Mouse (Mus musculus) forebrain, embryonic 14.5 days (tissue): ENCODE data around the gene Cep57l1. TPM values are rescaled to one million over a fixed set of nuclear protein-coding genes. Genes with fewer than 3 reads are reported as not detected.
"Not testable (repeated sequence)": the region's sequence is repeated elsewhere in the genome, so short reads cannot be mapped to it uniquely, and the experiment has no call there.

Experiments used
- ATAC-seq: fragments of 200-750 bp; cut with Nextera tagmentation; 2 replicates; pipeline ENCODE4 v1.8.0; 2017; ENCODE audit warnings: mild to moderate bottlenecking, moderate library complexity
- DNase-seq: peaks from one replicate; pipeline ENCODE4 v3.0.0-alpha.2; 2015; ENCODE audit warnings: low spot score
- H3K27ac ChIP-seq: fragments of 300-500 bp; sonication (generic); 2 replicates; pipeline ENCODE4 v1.5.1; 2014; ENCODE audit warnings: low read depth, mild to moderate bottlenecking, control low read depth, low read length, moderate library complexity
- H3K27me3 ChIP-seq: fragments of 300-500 bp; sonication (generic); replicated peaks from 2 replicates; pipeline ENCODE4 v1.6.1; 2014; ENCODE audit warnings: low read length, control low read depth, mixed read lengths; ENCODE audit not compliant: control insufficient read depth, insufficient read depth
- H3K36me3 ChIP-seq: fragments of 300-500 bp; sonication (generic); 2 replicates; pipeline ENCODE4 v1.6.1; 2014; ENCODE audit warnings: low read length, control low read depth; ENCODE audit not compliant: control insufficient read depth, insufficient read depth
- H3K4me1 ChIP-seq: fragments of 300-500 bp; sonication (generic); 2 replicates; pipeline ENCODE4 v1.6.1; 2014; ENCODE audit warnings: antibody characterized with exemption, low read length, control low read depth; ENCODE audit not compliant: control insufficient read depth, insufficient read depth
- H3K4me2 ChIP-seq: fragments of 300-500 bp; sonication (generic); 2 replicates; pipeline ENCODE4 v1.6.1; 2014; ENCODE audit warnings: mild to moderate bottlenecking, control low read depth, low read length
- H3K4me3 ChIP-seq: fragments of 300-500 bp; sonication (generic); 2 replicates; pipeline ENCODE4 v1.5.1; 2014; ENCODE audit warnings: low read depth, low read length, control low read depth
- H3K9ac ChIP-seq: fragments of 300-500 bp; sonication (generic); 2 replicates; pipeline ENCODE4 v1.6.1; 2014; ENCODE audit warnings: mild to moderate bottlenecking, low read length, control low read depth, moderate library complexity
- H3K9me3 ChIP-seq: fragments of 300-500 bp; sonication (generic); replicated peaks from 2 replicates; pipeline ENCODE4 v1.6.1; 2016; ENCODE audit warnings: low read length, control low read depth, mixed read lengths; ENCODE audit not compliant: control insufficient read depth
- WGBS: fragments of 180-500 bp; shearing (Covaris S2); extraction: QIAGEN DNeasy Blood & Tissue Kit; methylation state at CpG from one replicate; pipeline ENCODE4 v1.1.7; 2014; 5-methylcytosine and 5-hydroxymethylcytosine counted together
- polyA plus RNA-seq: library from polyadenylated mRNA; unstranded; fragments of >200 nt; fragmentation: Nextera tagmentation; extraction: Ambion mirVana; gene quantifications from 2 replicates; pipeline ENCODE4 v1.2.1, GENCODE M21; 2014

The Cep57l1 gene
- polyA plus RNA-seq, 1 experiment from 2014 or later = 14.8 TPM

DNA sequence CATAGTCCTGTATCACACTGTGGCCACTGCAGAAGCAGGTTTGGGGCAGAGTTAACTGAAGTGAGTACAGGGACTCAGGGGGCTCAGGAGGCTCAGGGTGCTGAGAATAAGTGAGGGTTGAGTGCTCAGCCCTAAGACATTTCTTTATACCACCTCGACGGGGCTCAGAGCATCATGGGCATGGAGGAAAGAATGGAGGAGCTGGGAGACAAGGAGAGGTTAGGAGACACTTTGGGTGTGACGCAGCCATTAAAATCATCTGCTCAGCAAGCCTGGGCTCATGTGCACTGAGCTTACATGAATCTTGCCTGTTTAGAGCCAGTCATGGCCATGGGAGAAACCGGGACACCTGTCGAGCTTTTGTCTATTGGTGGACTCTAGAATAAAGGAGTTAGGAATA lies 10.7 kb upstream of the Cep57l1 start:
- Histone ChIP-seq H3K9me3 (no peaks in the 10 kb centered on the region), H3K4me1 (no peaks in the 10 kb centered on the region), H3K9ac (no peak overlapping the region), H3K27ac (no peak overlapping the region), H3K27me3 (no peaks in the 10 kb centered on the region), H3K36me3 (no peaks in the 10 kb centered on the region), H3K4me2 (no peak overlapping the region), H3K4me3 (no peak overlapping the region)
- no peak for DNase-seq
- no peak for ATAC-seq
- 91% methylated on average over 5 of the region's 5 CpGs for WGBS

DNA sequence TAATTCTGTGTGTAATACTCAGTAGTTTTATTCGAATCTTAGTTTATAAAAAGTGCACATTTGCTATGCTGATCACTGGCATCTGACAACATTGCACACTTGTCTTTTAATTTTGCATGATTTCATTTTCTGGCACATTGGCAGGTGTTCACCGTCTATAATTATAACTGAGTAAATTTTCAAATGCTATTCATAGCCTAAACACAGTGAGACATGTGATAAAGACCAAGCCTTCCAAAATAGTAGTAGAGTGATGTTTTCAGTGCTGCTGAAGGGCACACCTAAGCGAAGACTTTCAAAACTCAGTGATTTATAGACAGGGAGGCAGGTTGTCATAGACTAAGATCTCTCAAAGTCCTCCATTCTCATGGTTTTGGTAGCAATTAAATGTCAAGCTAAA lies 9.6 kb upstream of the Cep57l1 start:
- no peak overlapping the region for H3K27ac ChIP-seq
- no peaks in the 10 kb centered on the region for H3K9me3 ChIP-seq
- DNase-seq (peak; percentile 23), ATAC-seq (no peak)
- no peaks in the 10 kb centered on the region for H3K36me3 ChIP-seq
- no peaks in the 10 kb centered on the region for H3K4me1 ChIP-seq
- H3K27me3 ChIP-seq = no peaks in the 10 kb centered on the region
- no peak overlapping the region for H3K4me2 ChIP-seq
- H3K4me3 ChIP-seq = no peak overlapping the region
- H3K9ac ChIP-seq = no peak overlapping the region
- WGBS = 78% methylated on average over 3 of the region's 3 CpGs

DNA sequence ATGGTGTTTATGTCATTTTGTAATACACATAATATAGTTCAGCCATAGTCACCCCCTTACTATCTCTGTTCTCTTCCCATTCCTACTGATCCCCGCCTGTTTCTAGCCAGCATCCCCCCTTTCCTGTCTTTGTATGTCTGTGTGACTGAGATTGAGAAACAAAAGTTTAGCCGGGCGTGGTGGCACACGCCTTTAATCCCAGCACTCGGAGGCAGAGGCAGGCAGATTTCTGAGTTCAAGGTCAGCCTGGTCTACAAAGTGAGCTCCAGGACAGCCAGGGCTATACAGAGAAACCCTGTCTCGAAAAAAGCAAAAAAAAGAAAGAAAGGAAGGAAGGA lies 9.0 kb upstream of the Cep57l1 start:
- H3K4me3 ChIP-seq, H3K27me3 ChIP-seq, H3K27ac ChIP-seq, H3K9ac ChIP-seq, H3K4me2 ChIP-seq, H3K9me3 ChIP-seq, ATAC-seq, H3K36me3 ChIP-seq, DNase-seq, H3K4me1 ChIP-seq: not testable (repeated sequence)
- WGBS = 93% methylated on average over 6 of the region's 6 CpGs

DNA sequence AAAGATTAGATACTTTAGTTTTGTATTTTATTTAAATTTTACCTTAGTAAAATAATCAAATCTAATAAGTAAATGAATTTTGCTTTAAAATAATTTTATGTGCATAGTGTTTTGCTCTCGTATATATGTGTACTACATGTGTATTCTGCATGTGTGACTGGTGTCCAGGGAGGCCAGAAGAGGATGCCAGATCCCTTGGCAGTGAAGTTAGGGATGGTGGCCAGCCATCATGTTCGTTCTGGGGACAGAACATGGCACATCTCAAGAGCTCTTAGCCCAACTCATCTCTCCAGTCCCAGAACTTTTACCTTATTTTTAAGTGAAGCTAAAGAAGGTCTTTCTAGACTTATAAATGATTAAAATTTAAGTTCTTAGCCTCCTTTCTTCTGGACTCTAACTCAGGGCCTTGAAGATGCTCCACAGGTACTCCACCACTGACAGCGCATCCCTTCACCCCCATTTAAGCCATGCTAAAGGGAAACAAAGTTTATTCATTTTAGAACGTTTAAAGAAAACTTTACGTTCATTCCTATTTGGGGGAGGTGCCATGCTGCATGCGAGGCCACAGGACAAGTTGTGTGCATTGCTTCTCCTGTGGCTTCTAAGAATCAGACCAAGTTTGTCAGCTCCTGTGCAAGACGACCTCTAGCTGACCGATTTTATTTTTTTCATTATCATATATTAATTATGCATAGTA lies 8.5 kb upstream of the Cep57l1 start:
- no peak overlapping the region for H3K4me3 ChIP-seq
- no peak overlapping the region for H3K4me2 ChIP-seq
- peaks cover 4% of the 10 kb centered on the region for H3K4me1 ChIP-seq
- no peak overlapping the region for H3K27ac ChIP-seq
- DNase-seq (no peak), ATAC-seq (no peak)
- no peaks in the 10 kb centered on the region for H3K36me3 ChIP-seq
- WGBS = 89% methylated on average over 8 of the region's 8 CpGs
- H3K9me3 ChIP-seq = no peaks in the 10 kb centered on the region
- no peaks in the 10 kb centered on the region for H3K27me3 ChIP-seq
- H3K9ac ChIP-seq = no peak overlapping the region

DNA sequence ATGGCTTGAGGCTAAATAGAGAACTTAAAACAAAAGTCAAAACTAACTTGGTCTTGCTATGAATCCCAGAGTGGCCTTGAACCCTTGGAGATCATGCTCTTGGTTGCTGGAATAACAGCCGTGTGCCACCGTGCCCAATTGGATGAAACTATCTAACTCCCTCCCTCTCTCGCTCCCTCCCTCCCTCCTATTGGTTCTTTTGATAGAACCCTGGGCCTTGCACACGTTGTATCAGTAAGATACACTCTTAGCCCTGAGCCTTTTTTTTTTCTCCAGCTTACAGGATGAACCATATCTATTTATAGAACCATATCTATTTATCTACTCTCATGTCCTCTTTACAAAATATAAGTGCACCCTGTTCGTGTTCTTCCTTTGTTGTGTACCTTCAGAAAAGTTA lies 6.8 kb upstream of the Cep57l1 start:
- Histone ChIP-seq H3K27ac (no peak overlapping the region), H3K4me2 (no peak overlapping the region), H3K36me3 (no peaks in the 10 kb centered on the region), H3K27me3 (no peaks in the 10 kb centered on the region), H3K4me1 (peaks cover 19% of the 10 kb centered on the region), H3K9ac (no peak overlapping the region), H3K9me3 (no peaks in the 10 kb centered on the region), H3K4me3 (no peak overlapping the region)
- no peak for DNase-seq
- WGBS = 84% methylated on average over 5 of the region's 5 CpGs
- no peak for ATAC-seq

DNA sequence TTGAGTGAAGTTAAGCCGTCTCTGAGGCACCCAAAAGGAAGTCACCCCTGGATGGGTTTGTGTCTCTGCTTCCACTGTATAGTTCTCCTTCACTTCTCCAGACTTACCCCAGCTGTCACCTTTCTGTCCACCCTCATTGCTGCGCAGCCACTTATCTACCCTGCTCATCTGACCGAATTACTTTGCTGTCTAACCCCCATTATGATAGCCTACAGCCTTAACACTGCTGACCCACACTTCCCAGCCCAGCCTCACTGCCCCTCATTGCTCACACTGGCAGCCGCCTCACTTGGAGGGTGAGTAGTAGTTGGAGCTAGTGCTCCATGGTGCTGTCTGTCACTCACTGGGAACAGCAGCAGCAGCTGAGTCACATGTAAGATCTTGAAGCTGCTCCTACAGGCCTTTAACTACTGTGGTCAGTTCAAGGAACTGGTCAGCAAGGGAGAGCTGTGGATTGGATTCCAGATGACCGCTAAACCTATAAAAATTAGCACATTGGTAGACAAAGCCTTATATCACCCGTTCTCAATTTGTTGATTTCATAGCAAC lies 4.7 kb upstream of the Cep57l1 start:
- H3K27ac ChIP-seq = no peak overlapping the region
- DNase-seq (no peak), ATAC-seq (no peak)
- H3K4me1 ChIP-seq = peaks cover 20% of the 10 kb centered on the region
- 87% methylated on average over 6 of the region's 6 CpGs for WGBS
- no peak overlapping the region for H3K9ac ChIP-seq
- H3K36me3 ChIP-seq = no peaks in the 10 kb centered on the region
- H3K27me3 ChIP-seq = no peaks in the 10 kb centered on the region
- H3K4me2 ChIP-seq = peak overlapping the region; percentile 1; the same call in 1 of the 2 replicates
- no peaks in the 10 kb centered on the region for H3K9me3 ChIP-seq
- no peak overlapping the region for H3K4me3 ChIP-seq

DNA sequence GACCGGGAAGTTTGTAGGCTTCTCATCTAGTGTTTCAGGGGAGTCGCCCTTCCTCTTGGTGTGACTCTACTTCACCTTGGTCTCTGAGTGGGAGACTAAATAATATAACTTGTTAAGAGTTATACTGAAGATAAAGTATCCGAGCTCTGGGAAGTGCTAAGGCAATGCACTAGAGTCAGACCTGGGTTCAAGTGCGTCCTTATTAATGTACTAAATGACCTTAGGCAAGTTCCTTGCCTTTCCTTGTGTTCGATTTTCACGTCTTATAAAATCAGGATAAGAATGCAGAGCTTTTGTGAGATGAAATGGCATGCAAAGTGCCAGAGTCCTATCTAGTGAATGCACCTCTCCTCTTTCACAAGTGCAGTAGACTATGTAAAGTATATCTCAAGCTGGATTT lies 2.9 kb upstream of the Cep57l1 start:
- H3K9me3 ChIP-seq = no peaks in the 10 kb centered on the region
- H3K9ac ChIP-seq = peak overlapping the region; percentile 32; the same call in 1 of the 2 replicates
- 72% methylated on average over 6 of the region's 6 CpGs for WGBS
- no peaks in the 10 kb centered on the region for H3K36me3 ChIP-seq
- ATAC-seq = no peak
- peaks cover 22% of the 10 kb centered on the region for H3K4me1 ChIP-seq
- no peak overlapping the region for H3K27ac ChIP-seq
- no peaks in the 10 kb centered on the region for H3K27me3 ChIP-seq
- DNase-seq = no peak
- H3K4me3 ChIP-seq = peak overlapping the region; percentile 75
- peak overlapping the region; percentile 68 for H3K4me2 ChIP-seq

DNA sequence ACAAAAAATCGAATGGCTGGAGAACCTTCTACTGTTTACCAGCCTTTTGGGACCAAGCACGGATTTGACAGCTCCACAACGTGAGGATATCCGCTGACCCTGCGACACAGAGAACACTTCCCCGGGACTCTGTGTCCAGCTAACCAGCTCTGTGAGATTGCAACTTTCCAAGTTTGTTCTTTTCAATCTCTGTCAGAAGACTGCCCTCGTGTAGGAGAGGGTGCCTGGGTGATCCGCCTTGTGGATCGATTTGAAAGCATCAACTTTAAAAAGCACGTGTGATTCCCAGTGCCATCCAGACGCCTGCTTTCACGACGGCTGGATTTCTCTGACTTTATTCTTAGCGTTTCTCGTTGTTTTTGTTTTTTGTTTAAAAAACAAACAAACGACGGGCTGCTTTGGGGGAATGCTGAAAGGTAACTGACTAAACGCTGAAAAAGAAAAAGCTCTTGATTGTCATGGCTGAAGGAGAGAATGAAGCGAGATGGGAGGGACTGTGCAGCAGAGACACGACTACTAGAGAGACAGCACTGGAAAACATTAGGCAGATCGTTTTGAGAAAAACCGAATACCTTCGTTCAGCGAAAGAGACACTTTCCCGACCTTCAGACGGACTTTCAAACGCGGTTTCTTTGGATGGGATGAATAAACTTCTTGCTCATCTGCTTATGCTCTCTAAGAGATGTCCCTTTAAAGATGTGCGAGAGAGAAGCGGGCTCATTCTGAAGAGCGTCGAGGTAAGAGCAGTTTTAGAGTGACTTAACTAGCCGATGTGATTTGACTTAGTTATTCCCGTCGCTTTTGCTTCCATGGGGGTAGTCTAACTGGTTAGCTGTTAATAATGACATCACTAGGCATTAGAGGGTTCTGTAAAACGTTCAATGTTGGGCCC lies 1.1 kb upstream of the Cep57l1 start:
- H3K27me3 ChIP-seq = no peaks in the 10 kb centered on the region
- H3K36me3 ChIP-seq = no peaks in the 10 kb centered on the region
- H3K4me3 ChIP-seq = peak overlapping the region; percentile 75
- H3K27ac ChIP-seq = peak overlapping the region; percentile 94
- H3K4me1 ChIP-seq = peaks cover 22% of the 10 kb centered on the region
- peak overlapping the region; percentile 81 for H3K9ac ChIP-seq
- ATAC-seq (peak; percentile 11), DNase-seq (peak; percentile 14)
- no peaks in the 10 kb centered on the region for H3K9me3 ChIP-seq
- WGBS = under 1% methylated on average over 36 of the region's 36 CpGs
- peak overlapping the region; percentile 68 for H3K4me2 ChIP-seq
